Mouse (Mus musculus) gastrocnemius, adult 18-20 months (tissue): ENCODE measurements around the gene Gys1. TPM values are rescaled to one million over a fixed set of nuclear protein-coding genes. Genes with fewer than 3 reads are reported as not detected.
A peak's percentile ranks its signal among the peaks of the same experiment; 100 is the strongest.
"Not testable (repeated sequence)": the region's sequence is repeated elsewhere in the genome, so short reads cannot be mapped to it uniquely, and the experiment has no call there.

Experiments
- DNase-seq: peaks from one replicate; pipeline ENCODE4 v3.0.0; 2021; ENCODE audit warnings: low spot score
- total RNA-seq, 2 experiments: library from RNA; stranded (reverse); gene quantifications; 2 replicates each; pipeline ENCODE4 v1.2.3; 2021

Gene Gys1
- total RNA-seq, 2 experiments from 2014 or later: 321 to 326 TPM

DNA sequence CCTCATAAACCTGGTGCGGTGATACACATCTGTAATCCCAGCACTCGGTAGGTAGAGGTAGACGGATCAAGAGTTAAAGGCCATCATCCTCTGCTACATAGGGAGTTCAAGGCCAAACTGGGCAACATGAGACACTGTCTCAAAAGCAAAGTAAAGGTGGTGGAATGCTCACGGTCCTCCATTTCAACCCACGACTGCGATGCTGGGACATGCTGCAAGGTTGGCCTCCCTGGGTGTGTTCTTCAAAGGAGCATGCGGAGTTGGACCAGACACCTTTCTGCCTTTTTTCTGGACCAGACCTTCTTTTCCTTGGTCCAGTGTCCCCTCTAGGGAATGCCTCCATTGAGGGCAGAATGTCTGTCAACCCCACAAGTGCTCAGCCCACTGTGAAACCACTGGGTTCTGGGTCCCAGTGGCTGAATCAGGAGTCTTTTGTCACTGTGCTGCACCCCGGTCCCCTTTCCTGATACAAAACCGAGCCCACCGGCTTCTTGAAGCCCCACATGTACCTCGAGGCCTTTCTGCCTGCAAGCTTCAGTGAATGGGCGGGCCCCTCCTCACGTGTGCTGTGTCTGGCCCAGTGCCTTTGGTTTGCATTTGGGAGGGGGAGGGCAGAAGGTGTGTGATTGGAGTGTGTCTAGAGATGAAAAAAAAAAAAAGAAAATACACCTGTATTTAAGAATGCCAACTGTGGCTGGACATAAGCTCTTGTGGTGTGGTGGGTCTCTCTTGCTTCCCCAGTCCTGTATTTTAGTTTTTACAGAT is 21.5 kb downstream of the Gys1 start:
- no peak for DNase-seq

DNA sequence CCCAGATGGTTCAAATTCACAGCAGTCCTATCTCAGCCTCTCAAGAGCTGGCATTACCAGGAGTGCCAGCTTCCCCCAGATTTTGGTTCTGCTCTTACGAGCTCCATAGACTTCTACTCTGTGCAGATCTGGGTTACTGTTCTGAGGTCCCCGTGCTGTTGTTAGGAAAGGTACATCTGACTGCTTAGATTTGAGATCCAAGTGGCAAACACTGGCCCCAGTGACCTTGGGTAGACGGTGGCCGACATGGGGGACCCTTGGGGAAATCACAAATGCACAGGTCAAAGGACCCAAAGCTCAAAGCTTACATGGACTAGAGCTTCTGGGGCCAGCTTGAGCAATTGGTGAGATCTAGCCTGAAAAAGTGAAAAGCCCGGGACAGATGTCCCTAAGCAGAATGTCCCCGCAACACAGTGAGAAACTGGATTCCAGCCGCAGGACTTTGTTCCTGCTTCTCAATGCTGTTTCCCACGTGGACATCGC is 22.1 kb downstream of the Gys1 start:
- no peak for DNase-seq

GRCm38 (mm10) chr7:45457204-45458060 is 22.8 kb downstream of the Gys1 start:
- peak; percentile 65 for DNase-seq

DNA sequence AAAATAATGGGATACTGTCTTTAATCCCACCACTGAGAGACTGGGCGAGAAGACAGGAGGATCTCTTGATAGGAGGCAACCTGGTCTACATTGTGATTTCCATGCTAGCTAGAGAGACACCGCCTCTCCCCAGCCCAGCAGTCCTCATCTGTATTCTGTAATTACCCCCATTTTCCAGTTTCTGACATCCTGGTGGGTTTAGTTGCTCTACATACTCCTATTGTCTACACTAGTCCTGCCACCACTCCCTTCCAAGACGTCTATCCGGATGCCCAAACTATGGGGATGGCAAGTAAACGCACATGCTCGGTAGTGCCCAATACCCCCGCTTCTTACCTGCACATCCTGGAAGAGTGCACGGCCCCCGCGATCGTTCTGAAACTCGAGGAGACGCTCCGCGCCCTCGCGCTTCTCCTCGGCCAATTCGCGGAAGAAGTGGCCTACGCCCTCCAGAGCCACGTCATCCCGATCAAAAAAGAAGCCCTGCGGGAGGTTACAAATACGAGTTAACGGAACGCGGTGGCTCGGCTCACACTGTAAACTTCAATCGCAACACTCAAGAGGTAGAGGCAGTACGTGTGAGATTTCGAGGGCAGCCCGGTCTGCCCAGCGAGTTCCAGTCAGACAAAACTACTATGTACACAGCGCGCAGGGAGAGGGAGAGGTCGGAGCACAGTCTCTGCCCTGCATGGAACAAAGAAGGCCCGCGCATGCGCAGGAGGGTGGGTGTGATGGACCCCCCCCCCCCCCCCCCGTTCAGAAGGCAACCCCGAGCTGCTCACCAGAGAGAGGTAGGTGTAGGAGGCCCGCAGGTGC is 24.3 kb downstream of the Gys1 start:
- peak; percentile 59 for DNase-seq

DNA sequence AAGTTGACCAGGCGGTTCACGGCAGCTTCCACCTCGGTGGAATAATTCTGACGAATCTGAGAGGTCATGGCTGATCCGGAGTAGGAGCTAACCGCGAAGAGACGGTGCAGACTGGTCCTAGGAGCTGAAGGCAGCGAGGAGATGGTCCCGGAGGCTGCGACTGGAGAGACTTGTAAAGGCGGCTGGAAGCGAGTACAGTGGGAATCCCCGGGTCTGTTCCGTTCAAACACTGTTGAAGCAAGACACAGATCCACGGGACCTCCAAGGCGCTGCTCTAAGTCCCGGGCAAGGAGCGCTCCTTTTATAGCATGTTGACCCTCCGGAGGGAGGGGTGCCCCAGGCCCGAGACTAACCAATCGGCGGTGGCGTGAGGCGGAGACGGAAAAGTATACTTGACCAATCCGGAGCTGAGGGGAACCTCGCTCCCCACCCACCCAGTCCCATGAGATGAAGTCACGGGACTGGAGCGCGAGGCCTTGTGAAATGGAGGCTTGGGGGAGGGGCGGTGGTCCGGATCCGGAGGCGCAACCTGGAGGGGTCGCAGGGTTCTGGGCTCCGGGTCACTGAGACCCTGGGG is 25.0 kb downstream of the Gys1 start, which contains the start of gene Ftl1:
TSS of gene Ftl1 (minus strand) at position 321 of the 577 bp plus-strand sequence.
- DNase-seq: peak; percentile 98

DNA sequence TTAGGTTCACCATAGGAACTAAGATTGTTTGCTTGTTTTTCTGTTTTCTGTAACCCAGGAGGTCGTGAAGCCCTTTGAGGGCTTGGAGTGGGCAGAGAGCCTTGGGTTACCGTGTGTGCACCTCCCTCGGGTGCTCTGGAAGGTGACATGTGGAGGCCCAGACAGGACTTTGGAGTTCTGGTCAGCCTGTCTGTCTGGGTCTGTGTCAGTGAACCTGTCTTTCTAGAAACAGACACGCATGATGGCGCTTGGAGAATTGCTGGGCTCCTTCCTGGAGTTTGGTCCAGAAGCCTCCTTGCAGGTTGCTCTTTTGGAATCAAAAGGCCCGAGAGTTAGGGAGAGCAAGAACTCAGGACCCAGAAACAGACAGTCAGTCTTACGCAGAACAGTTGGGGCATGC is 25.7 kb downstream of the Gys1 start:
- no peak for DNase-seq

- DNase-seq: peak; percentile 66
Observed at GRCm38 (mm10) chr7:45460860-45461314, 26.2 kb downstream of the Gys1 start.

DNA sequence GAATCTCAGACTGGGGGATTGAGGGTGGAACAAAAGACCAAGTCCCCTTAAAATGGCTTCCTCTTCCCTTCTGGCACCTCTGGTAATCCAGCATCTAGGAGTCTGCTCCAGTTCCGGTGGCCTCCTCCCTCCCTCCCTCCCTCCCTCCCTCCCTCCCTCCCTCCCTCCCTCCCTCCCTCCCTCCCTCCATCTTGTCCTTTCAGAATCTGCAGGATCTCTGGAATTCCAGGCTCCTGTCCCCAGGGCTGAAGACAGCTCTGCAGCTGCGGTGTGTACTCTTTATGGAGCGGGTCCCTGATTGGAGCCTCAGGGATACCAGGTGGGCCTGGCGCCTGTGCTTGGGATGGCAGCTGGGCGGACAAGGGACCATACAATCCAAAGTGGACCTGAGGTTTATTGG is 26.7 kb downstream of the Gys1 start:
- no peak for DNase-seq

GRCm38 (mm10) chr7:45461781-45462180 is 27.1 kb downstream of the Gys1 start:
- no peak for DNase-seq

GRCm38 (mm10) chr7:45462325-45462724 is 27.7 kb downstream of the Gys1 start:
- no peak for DNase-seq

DNA sequence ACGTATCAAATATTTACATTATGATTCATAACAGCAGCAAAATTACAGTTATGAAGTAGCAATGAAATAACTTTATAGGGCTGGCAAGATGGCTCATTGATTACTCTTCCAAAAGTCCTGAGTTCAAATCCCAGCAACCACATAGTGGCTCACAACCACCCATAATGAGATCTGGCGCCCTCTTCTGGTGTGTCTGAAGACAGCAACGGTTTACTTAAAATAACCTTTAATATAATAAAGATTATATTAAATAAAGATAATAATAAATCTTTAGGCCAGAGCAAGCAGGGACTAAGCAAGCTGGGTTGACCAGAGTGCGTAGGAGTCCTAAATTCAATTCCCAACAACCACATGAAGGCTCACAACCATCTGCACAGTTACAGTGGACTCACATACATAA is 28.2 kb downstream of the Gys1 start:
- DNase-seq: not testable (repeated sequence)

DNA sequence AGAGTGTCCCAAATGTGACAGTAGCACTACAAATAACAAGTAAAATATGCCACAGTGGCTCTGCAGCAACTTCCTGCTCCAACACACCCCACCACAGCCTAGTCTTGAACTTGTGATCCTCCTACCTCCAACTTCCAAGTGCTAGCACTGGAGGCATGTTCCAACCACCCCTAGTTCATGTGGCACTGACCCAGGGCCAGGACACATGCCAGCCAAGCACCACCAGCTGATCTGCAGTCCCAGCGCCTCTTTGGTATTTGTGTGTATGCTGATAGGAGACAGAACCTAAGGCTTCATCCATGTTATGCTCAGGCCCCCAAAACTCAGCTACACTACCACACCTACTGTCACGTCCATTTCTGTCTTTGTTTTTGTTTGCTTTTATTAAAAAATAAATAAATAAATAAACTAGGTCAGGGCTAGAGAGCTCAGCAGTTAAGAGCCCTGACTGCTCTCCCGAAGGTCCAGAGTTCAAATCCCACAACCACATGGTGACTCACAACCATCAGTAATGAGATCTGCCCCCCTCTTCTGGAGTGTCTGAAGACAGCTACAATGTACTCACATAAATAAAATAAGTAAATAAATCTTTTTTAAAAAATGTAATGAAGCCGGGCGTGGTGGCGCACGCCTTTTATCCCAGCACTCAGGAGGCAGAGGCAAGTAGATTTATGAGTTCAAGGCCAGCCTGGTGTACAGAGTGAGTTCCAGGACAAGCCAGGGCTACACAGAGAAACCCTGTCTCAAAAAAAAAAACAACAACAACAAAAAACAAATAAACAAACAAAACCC is 29.5 kb downstream of the Gys1 start:
- no peak for DNase-seq

- DNase-seq: no peak
Observed at GRCm38 (mm10) chr7:45465112-45465511, 30.5 kb downstream of the Gys1 start.

DNA sequence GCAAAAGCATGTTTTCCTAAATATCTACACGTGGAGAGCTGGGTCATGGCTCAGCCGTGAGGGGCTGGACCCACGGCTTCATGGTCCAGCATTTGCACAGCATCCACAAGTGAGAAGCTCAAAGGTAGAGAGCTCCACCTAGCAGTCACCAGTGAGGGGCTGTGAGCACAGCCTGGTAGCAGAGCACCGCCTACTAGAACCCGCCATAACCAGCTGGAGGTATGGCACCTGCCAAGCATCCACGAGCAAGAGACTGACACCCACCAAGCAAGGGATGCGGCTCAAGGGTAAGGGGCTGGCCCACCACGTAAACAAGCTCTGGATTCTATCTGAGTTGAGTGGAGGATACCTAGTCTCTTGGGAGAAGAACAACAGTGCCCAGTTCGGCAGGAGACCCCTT is 30.9 kb downstream of the Gys1 start:
- DNase-seq: no peak

GRCm38 (mm10) chr7:45466283-45467089 is 31.8 kb downstream of the Gys1 start, which contains the start of gene Bax:
Bax (minus strand) TSS chr7:45466898.
- DNase-seq: peak; percentile 96

- no peak for DNase-seq
Observed at GRCm38 (mm10) chr7:45467090-45467670, 32.5 kb downstream of the Gys1 start.

DNA sequence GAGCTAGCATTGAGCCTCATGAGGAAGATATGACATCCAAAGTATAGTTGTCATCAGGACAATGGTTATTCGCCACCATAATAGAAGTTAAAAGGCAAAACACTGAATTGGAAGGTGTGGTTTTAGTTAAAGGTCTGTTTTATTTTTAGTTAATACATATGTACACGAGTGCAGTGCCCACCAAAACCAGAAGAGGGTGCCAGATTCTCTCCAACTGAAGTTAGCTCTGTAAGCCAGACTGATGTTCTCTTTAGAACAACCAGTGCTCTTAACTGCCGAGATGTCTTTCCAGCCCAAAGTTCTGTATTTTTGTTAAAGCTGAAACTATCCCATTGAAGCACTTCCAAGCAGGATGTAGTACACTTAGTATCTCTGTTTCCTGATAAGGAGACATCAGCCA is 36.2 kb downstream of the Gys1 start:
- DNase-seq: peak; percentile 81

GRCm38 (mm10) chr7:45475291-45475969 is 40.8 kb downstream of the Gys1 start:
- peak; percentile 58 for DNase-seq
